Mouse (Mus musculus) CD4-positive, CD25-positive, alpha-beta regulatory T cell, adult 4 months (primary cell): Measurements from ENCODE around the gene Cntrob. TPM values are rescaled to one million over a fixed set of nuclear protein-coding genes. Genes with fewer than 3 reads are reported as not detected.

ENCODE experiments used
- ATAC-seq: one replicate; pipeline ENCODE4 v1.8.0; 2017
- polyA plus RNA-seq, 2 experiments: library from polyadenylated mRNA; unstranded; fragments of 100-300 nt; shearing (Covaris generic); gene quantifications; one replicate each; pipeline ENCODE4 v1.2.1; 2017

Cntrob gene
- 1 to 10 TPM; 8.2 to 8.5 TPM for polyA plus RNA-seq

- peak; percentile 88 for ATAC-seq
Observed at GRCm38 (mm10) chr11:69323667-69324111, at the start of gene Cntrob, which contains the start of gene Trappc1. Gene Cntrob (minus strand): TSS chr11:69323775. Gene Trappc1 (plus strand): TSS chr11:69323980.

- no peak for ATAC-seq
Observed at GRCm38 (mm10) chr11:69372780-69373170, 49.2 kb upstream of the Cntrob start.

GRCm38 (mm10) chr11:69372056-69372779 lies 48.6 kb upstream of the Cntrob start:
- peak; percentile 37 for ATAC-seq

- ATAC-seq = no peak
Observed at GRCm38 (mm10) chr11:69371601-69372000, 48.0 kb upstream of the Cntrob start.

GRCm38 (mm10) chr11:69370817-69371215 lies 47.2 kb upstream of the Cntrob start:
- no peak for ATAC-seq

GRCm38 (mm10) chr11:69369990-69370816 lies 46.6 kb upstream of the Cntrob start:
- ATAC-seq = no peak

- ATAC-seq = no peak
Observed at GRCm38 (mm10) chr11:69369215-69369989, 45.8 kb upstream of the Cntrob start, which contains the start of gene Chd3. Gene Chd3 (minus strand): TSS chr11:69369406.

GRCm38 (mm10) chr11:69368356-69369214 lies 45.0 kb upstream of the Cntrob start:
- ATAC-seq = no peak

GRCm38 (mm10) chr11:69367616-69368355 lies 44.2 kb upstream of the Cntrob start:
- no peak for ATAC-seq

GRCm38 (mm10) chr11:69366855-69367615 lies 43.5 kb upstream of the Cntrob start:
- ATAC-seq = peak; percentile 0

GRCm38 (mm10) chr11:69366157-69366854 lies 42.7 kb upstream of the Cntrob start:
- ATAC-seq = peak; percentile 84

GRCm38 (mm10) chr11:69365722-69366121 lies 42.1 kb upstream of the Cntrob start:
- no peak for ATAC-seq

GRCm38 (mm10) chr11:69364910-69365309 lies 41.3 kb upstream of the Cntrob start:
- no peak for ATAC-seq

GRCm38 (mm10) chr11:69364376-69364775 lies 40.8 kb upstream of the Cntrob start:
- no peak for ATAC-seq

GRCm38 (mm10) chr11:69362479-69362878 lies 38.9 kb upstream of the Cntrob start:
- no peak for ATAC-seq

GRCm38 (mm10) chr11:69362021-69362420 lies 38.4 kb upstream of the Cntrob start:
- ATAC-seq = no peak

- no peak for ATAC-seq
Observed at GRCm38 (mm10) chr11:69357690-69358089, 34.1 kb upstream of the Cntrob start.

- no peak for ATAC-seq
Observed at GRCm38 (mm10) chr11:69356544-69356943, 33.0 kb upstream of the Cntrob start.

GRCm38 (mm10) chr11:69346441-69346840 lies 22.9 kb upstream of the Cntrob start:
- no peak for ATAC-seq
